Mouse (Mus musculus) lung, postnatal 0 days (tissue): Measurements from ENCODE around the gene Cobl. TPM values are rescaled to one million over a fixed set of nuclear protein-coding genes. Genes with fewer than 3 reads are reported as not detected.
A peak's percentile ranks its signal among the peaks of the same experiment; 100 is the strongest.

Experiments used
- ATAC-seq: fragments of 200-750 bp; cut with Nextera tagmentation; 2 replicates; pipeline ENCODE4 v1.8.0; 2017; ENCODE audit warnings: moderate library complexity
- DNase-seq: peaks from one replicate; pipeline ENCODE4 v3.0.0-alpha.2; 2016; ENCODE audit warnings: low spot score
- H3K27ac ChIP-seq: fragments of 300-500 bp; sonication (generic); 2 replicates; pipeline ENCODE4 v1.5.1; 2014; ENCODE audit warnings: antibody characterized with exemption, mild to moderate bottlenecking, low read length, mixed read lengths
- H3K27me3 ChIP-seq: fragments of 300-500 bp; sonication (generic); replicated peaks from 2 replicates; pipeline ENCODE4 v1.6.1; 2014; ENCODE audit warnings: low read length, mixed read lengths; ENCODE audit not compliant: insufficient read depth
- H3K36me3 ChIP-seq: fragments of 300-500 bp; sonication (generic); 2 replicates; pipeline ENCODE4 v1.6.1; 2014; ENCODE audit warnings: low read length, mixed read lengths; ENCODE audit not compliant: insufficient read depth
- H3K4me1 ChIP-seq: fragments of 300-500 bp; sonication (generic); 2 replicates; pipeline ENCODE4 v1.6.1; 2014; ENCODE audit warnings: antibody characterized with exemption, low read depth, low read length, mixed read lengths; ENCODE audit not compliant: insufficient read depth
- H3K4me2 ChIP-seq: fragments of 300-500 bp; sonication (generic); replicated peaks from 2 replicates; pipeline ENCODE4 v1.6.1; 2014; ENCODE audit warnings: low read depth, mild to moderate bottlenecking, low read length, moderate library complexity, mixed read lengths
- H3K4me3 ChIP-seq: fragments of 300-500 bp; sonication (generic); 2 replicates; pipeline ENCODE4 v1.5.1; 2014; ENCODE audit warnings: low read depth, low read length
- H3K9ac ChIP-seq: fragments of 300-500 bp; sonication (generic); replicated peaks from 2 replicates; pipeline ENCODE4 v1.6.1; 2014; ENCODE audit warnings: low read depth, mild to moderate bottlenecking
- H3K9me3 ChIP-seq: fragments of 300-500 bp; sonication (generic); 2 replicates; pipeline ENCODE4 v1.6.1; 2016; ENCODE audit warnings: low read length, mixed read lengths
- CTCF ChIP-seq: IDR thresholded peaks from 2 replicates; pipeline ENCODE4 v1.5.1; 2016; ENCODE audit warnings: antibody characterized with exemption, mild to moderate bottlenecking
- EP300 ChIP-seq: IDR thresholded peaks from 2 replicates; pipeline ENCODE4 v1.6.1; 2016; ENCODE audit warnings: antibody characterized with exemption, mild to moderate bottlenecking, control low read depth
- WGBS: fragments of 180-500 bp; shearing (Covaris S2); extraction: QIAGEN DNeasy Blood & Tissue Kit; methylation state at CpG from one replicate; pipeline ENCODE4 v1.1.7; 2014; 5-methylcytosine and 5-hydroxymethylcytosine counted together
- polyA plus RNA-seq: library from polyadenylated mRNA; unstranded; fragments of >200 nt; fragmentation: Nextera tagmentation; extraction: Ambion mirVana; gene quantifications from 2 replicates; pipeline ENCODE4 v1.2.1, GENCODE M21; 2015

The Cobl gene
- polyA plus RNA-seq, 1 experiment from 2014 or later, result 9.7 TPM

DNA sequence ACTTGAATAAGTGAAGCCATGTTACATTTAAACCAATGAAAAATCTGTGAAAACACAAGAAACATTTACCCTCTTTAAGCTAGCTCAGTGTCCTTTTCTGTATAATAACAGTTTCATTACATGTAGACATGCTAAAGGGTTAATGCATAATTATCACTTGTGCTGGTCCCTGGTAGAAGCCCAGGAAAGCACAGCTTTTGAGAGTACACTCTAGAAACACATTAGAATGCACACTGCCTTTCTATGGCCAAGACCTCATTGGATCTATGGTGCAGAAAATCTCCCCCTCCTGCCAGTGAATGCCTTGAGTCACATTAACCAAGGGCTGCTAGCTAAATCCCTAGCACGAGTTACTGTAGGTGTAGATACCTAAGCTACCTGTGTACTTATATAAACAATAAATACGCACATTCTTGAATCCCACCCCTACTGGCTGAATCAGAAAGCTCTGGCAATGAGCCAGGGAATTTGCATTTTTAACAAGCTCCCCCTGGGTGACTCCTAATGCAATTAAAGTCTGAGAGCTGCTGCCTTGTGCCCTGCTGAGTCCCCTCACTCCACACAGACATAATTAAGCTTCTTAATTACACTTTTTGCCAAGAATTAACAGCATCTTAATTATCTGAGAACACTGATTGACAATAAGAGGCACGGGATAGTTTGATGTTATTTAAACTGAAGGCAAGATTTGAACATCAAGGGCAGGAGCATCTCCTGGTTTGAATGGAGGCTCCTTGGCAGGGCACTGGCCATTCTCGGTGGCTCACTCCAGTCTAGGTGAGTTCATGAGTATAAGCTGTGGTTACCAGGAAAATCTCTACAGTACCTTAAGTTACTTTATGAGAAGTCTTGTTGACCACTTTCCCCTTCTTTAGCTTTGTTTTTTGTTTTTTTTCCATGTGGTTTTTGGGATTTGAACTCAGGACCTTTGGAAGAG lies 244.9 kb downstream of the Cobl start:
- no peak for ATAC-seq
- WGBS, result 55% methylated on average over 4 of the region's 4 CpGs

DNA sequence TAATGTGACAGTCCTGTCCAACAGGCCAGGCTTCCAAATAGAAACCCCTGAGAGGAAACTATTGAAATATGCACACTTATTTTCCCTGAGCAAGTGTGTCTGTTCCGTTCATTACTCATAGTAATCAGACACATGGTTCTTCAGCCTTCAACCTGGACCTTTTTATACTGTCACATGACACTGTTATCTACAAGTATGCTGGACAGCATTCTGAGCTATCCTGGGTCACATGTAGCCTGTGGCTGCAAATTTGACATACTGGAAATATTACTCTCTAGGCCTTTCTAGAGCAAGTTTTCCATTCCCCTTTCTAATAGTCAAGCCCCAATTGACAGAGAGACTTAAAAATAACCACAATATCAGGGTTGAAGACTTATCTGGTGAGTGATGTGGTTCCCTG lies 247.9 kb downstream of the Cobl start:
- Histone ChIP-seq H3K27ac (no peak overlapping the region), H3K4me2 (no peak overlapping the region), H3K9me3 (no peaks in the 10 kb centered on the region), H3K27me3 (no peaks in the 10 kb centered on the region), H3K4me1 (no peaks in the 10 kb centered on the region), H3K4me3 (no peak overlapping the region), H3K36me3 (no peaks in the 10 kb centered on the region), H3K9ac (no peak overlapping the region)
- WGBS, result 85% methylated on average over 1 of the region's 1 CpGs
- DNase-seq, result no peak
- no peak for ATAC-seq
- TF ChIP-seq CTCF (no peak), EP300 (no peak)

More for the DNA sequence above, 244.9 kb downstream of the Cobl start:
- Histone ChIP-seq H3K4me3 (no peak overlapping the region), H3K4me1 (no peaks in the 10 kb centered on the region), H3K9ac (no peak overlapping the region), H3K9me3 (no peaks in the 10 kb centered on the region), H3K36me3 (no peaks in the 10 kb centered on the region), H3K4me2 (no peak overlapping the region), H3K27me3 (no peaks in the 10 kb centered on the region), H3K27ac (no peak overlapping the region)
- TF ChIP-seq EP300, result no peak
- TF ChIP-seq CTCF, result no peak
- no peak for DNase-seq

DNA sequence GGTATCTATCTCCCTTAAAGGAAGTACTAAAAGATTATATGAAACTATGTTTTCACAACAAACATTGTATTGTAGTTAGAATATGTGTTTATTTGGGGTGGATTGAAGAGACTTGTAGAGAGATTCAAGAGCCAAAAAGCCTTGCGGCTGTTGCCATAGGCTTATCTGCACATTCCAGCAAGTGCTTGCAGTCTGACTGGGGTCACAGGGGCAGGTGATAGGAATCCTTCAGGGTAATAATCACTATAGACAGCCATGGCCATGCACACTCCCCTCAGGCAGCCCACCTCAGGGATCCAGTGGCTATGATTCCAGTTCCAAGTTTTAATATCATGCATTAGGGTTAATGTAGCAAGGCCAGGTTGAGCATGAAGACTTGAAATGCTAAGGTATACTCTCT lies 249.2 kb downstream of the Cobl start:
- ATAC-seq, result no peak

DNA sequence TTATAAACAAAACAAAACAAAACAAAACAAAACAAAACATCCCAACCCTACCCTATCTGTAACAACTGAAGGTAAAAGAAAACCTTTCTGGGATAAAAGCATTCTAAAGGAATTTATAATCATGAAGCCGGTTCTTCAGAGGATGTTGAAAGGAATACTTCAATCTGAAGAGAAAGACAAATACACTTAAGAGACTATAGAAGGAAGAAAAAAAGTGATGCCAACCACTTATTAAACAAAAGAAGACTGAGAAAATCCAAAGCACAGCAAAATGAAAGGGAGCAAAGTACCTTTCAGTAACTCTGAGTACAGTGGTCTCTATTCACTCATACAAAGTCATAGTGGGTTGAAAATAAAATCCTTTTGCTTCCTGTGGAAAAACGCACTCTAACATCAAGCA lies 256.2 kb downstream of the Cobl start:
- DNase-seq (peak; percentile 70), ATAC-seq (peak; percentile 28; the same call in 1 of the 2 replicates)
- H3K4me2 ChIP-seq, result no peak overlapping the region
- no peak overlapping the region for H3K27ac ChIP-seq
- 51% methylated on average over 2 of the region's 2 CpGs for WGBS
- TF ChIP-seq CTCF (no peak), EP300 (peak; percentile 58)
- H3K4me1 ChIP-seq, result no peaks in the 10 kb centered on the region
- no peaks in the 10 kb centered on the region for H3K9me3 ChIP-seq
- H3K36me3 ChIP-seq, result no peaks in the 10 kb centered on the region
- no peaks in the 10 kb centered on the region for H3K27me3 ChIP-seq
- H3K9ac ChIP-seq, result no peak overlapping the region
- no peak overlapping the region for H3K4me3 ChIP-seq

More for the DNA sequence above, 249.2 kb downstream of the Cobl start:
- Histone ChIP-seq H3K4me3 (no peak overlapping the region), H3K27ac (no peak overlapping the region), H3K4me1 (no peaks in the 10 kb centered on the region), H3K9me3 (no peaks in the 10 kb centered on the region), H3K27me3 (no peaks in the 10 kb centered on the region), H3K9ac (no peak overlapping the region), H3K36me3 (no peaks in the 10 kb centered on the region), H3K4me2 (no peak overlapping the region)
- WGBS, result 39% methylated on average over 1 of the region's 1 CpGs
- TF ChIP-seq CTCF (no peak), EP300 (no peak)
- no peak for DNase-seq

DNA sequence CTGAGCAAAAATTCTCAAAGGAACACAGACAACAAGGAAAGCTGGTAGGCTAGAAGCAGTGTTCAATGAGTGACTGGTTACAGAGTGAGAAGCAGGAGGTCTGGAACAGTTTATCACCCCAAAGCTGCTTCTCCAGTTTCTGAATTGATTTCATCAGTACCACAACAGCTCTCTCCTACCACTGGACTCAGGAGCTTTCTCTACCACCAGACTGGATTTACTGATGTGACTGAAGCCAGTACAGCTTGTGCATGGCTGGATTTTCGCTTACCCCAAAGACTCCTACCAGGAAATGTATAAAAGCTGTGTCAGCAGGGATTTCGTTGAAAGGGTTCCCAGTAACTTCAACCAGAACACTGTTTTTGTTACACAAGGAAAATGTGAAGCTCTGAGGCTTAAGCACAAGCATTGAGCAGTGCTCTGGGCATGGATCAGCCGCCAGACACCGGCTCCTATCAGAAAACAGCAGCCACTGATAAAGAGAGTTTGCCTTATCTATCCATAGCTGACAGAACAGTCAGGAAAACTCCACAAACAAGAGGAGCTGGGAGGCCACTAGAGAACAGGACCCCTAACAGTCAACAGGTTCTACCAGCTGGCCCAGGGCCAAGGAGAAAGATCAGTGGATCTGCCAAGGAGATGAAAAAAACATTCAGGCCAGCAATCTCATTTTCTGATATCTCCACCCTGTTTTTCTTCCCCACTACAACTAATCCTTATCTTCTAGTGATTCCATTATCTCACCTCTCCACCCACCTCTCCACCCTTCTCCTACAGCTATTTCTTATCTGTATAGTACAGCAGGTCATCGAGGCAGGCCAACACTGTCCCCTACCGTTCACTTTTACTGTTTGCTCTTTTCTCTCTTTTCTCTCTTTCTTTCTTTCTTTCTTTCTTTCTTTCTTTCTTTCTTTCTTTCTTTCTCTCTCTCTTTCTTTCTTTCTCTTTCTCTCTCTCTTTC lies 259.3 kb downstream of the Cobl start:
- H3K4me1 ChIP-seq, result no peaks in the 10 kb centered on the region
- no peaks in the 10 kb centered on the region for H3K27me3 ChIP-seq
- H3K4me3 ChIP-seq, result no peak overlapping the region
- no peak overlapping the region for H3K4me2 ChIP-seq
- 0 out of 2 replicates have a peak, but pooled peaks have one; percentile 40 for ATAC-seq
- no peak overlapping the region for H3K27ac ChIP-seq
- peak; percentile 28 for DNase-seq
- H3K9me3 ChIP-seq, result no peaks in the 10 kb centered on the region
- no peak overlapping the region for H3K9ac ChIP-seq
- no peaks in the 10 kb centered on the region for H3K36me3 ChIP-seq
- 18% methylated on average over 6 of the region's 6 CpGs for WGBS
- no peak for TF ChIP-seq EP300
- peak; percentile 43 for TF ChIP-seq CTCF

DNA sequence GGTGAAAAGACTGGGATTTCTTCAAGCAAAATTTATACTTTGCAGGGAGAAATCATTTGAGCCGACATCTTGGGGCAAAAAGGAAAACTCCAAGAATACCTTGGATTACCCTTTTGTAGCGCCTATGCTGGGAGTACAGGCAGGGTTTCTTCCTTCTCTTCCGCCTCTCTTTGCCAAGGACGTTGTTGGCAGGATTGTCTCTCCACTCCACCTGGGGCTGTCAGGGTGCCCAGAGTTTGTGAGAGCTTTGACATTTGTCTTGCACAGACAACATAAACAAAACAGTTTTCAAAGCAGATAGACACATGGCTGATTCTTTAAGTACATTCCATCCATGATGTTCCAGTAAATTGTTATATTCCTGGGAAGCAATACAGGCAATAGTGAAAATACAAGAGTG lies 265.3 kb downstream of the Cobl start:
- no peaks in the 10 kb centered on the region for H3K4me1 ChIP-seq
- H3K9me3 ChIP-seq, result no peaks in the 10 kb centered on the region
- H3K4me3 ChIP-seq, result no peak overlapping the region
- H3K36me3 ChIP-seq, result no peaks in the 10 kb centered on the region
- H3K4me2 ChIP-seq, result no peak overlapping the region
- WGBS, result 72% methylated on average over 4 of the region's 4 CpGs
- no peak for TF ChIP-seq CTCF
- no peak for TF ChIP-seq EP300
- no peak overlapping the region for H3K27ac ChIP-seq
- DNase-seq (no peak), ATAC-seq (no peak)
- no peak overlapping the region for H3K9ac ChIP-seq
- H3K27me3 ChIP-seq, result no peaks in the 10 kb centered on the region
